Mouse (Mus musculus) forebrain, postnatal 0 days (tissue): ENCODE results near the gene Cpm. TPM values are rescaled to one million over a fixed set of nuclear protein-coding genes. Genes with fewer than 3 reads are reported as not detected.

Source experiments
- ATAC-seq: fragments of 200-750 bp; cut with Nextera tagmentation; 2 replicates; pipeline ENCODE4 v1.8.0; 2017; ENCODE audit warnings: mild to moderate bottlenecking, moderate library complexity
- DNase-seq: peaks from one replicate; pipeline ENCODE4 v3.0.0-alpha.2; 2015
- H3K27ac ChIP-seq: fragments of 300-500 bp; sonication (generic); 2 replicates; pipeline ENCODE4 v1.5.1; 2014; ENCODE audit warnings: low read depth, mild to moderate bottlenecking, antibody characterized with exemption, low read length, moderate library complexity, mixed read lengths
- H3K27me3 ChIP-seq: fragments of 300-500 bp; sonication (generic); 2 replicates; pipeline ENCODE4 v1.6.1; 2014; ENCODE audit warnings: mild to moderate bottlenecking, low read length, mixed read lengths; ENCODE audit not compliant: insufficient read depth
- H3K36me3 ChIP-seq: fragments of 300-500 bp; sonication (generic); 2 replicates; pipeline ENCODE4 v1.6.1; 2014; ENCODE audit warnings: mild to moderate bottlenecking, moderate library complexity; ENCODE audit not compliant: insufficient read depth
- H3K4me1 ChIP-seq: fragments of 300-500 bp; sonication (generic); 2 replicates; pipeline ENCODE4 v1.6.1; 2014; ENCODE audit warnings: antibody characterized with exemption; ENCODE audit not compliant: insufficient read depth
- H3K4me2 ChIP-seq: fragments of 300-500 bp; sonication (generic); 2 replicates; pipeline ENCODE4 v1.6.1; 2014; ENCODE audit warnings: low read depth, mild to moderate bottlenecking, moderate library complexity
- H3K4me3 ChIP-seq: fragments of 300-500 bp; sonication (generic); 2 replicates; pipeline ENCODE4 v1.5.1; 2014; ENCODE audit warnings: low read depth, low read length, mixed read lengths
- H3K9ac ChIP-seq: fragments of 300-500 bp; sonication (generic); 2 replicates; pipeline ENCODE4 v1.6.1; 2014; ENCODE audit warnings: mild to moderate bottlenecking
- H3K9me3 ChIP-seq: fragments of 300-500 bp; sonication (generic); 2 replicates; pipeline ENCODE4 v1.6.1; 2016; ENCODE audit warnings: low read length
- CTCF ChIP-seq: sonication (generic); IDR thresholded peaks from 2 replicates; pipeline ENCODE4 v1.5.1; 2016; ENCODE audit warnings: antibody characterized with exemption, control low read depth, low read depth
- WGBS: fragments of 180-500 bp; shearing (Covaris S2); extraction: QIAGEN DNeasy Blood & Tissue Kit; methylation state at CpG from one replicate; pipeline ENCODE4 v1.1.7; 2014; 5-methylcytosine and 5-hydroxymethylcytosine counted together
- polyA plus RNA-seq: library from polyadenylated mRNA; unstranded; fragments of >200 nt; fragmentation: Nextera tagmentation; extraction: Ambion mirVana; gene quantifications from 2 replicates; pipeline ENCODE4 v1.2.1, GENCODE M21; 2015
- total RNA-seq: library from RNA; depleted of rRNA; stranded (reverse); fragments of >200 nt; gene quantifications from 2 replicates; pipeline ENCODE4 v1.2.3, GENCODE M21; 2014

Cpm gene
- total and polyA plus RNA-seq, 2 experiments from 2014 or later = 3.4 to 7.5 TPM

GRCm38 (mm10) chr10:117666947-117667630 is 37.8 kb downstream of the Cpm start:
- H3K27me3 ChIP-seq = no peaks in the 10 kb centered on the region
- no peaks in the 10 kb centered on the region for H3K4me1 ChIP-seq
- 93% methylated on average over 9 of the region's 9 CpGs for WGBS
- no peak overlapping the region for H3K4me3 ChIP-seq
- no peak for TF ChIP-seq CTCF
- no peak overlapping the region for H3K4me2 ChIP-seq
- no peak overlapping the region for H3K27ac ChIP-seq
- no peak overlapping the region for H3K9ac ChIP-seq
- DNase-seq (no peak), ATAC-seq (no peak)
- H3K9me3 ChIP-seq = no peaks in the 10 kb centered on the region
- no peaks in the 10 kb centered on the region for H3K36me3 ChIP-seq

- 94% methylated on average over 28 of the region's 28 CpGs for whole genome bisulfite sequencing
- no peak for TF ChIP-seq CTCF
- H3K36me3 ChIP-seq = no peaks in the 10 kb centered on the region
- no peak overlapping the region for H3K9ac ChIP-seq
- no peaks in the 10 kb centered on the region for H3K9me3 ChIP-seq
- no peaks in the 10 kb centered on the region for H3K4me1 ChIP-seq
- H3K4me3 ChIP-seq = no peak overlapping the region
- no peak overlapping the region for H3K4me2 ChIP-seq
- no peaks in the 10 kb centered on the region for H3K27me3 ChIP-seq
- ATAC-seq (no peak), DNase-seq (no peak)
- H3K27ac ChIP-seq = no peak overlapping the region
Measured at GRCm38 (mm10) chr10:117667663-117668507, 38.6 kb downstream of the Cpm start.

- Histone ChIP-seq H3K27me3 (no peaks in the 10 kb centered on the region), H3K9me3 (no peaks in the 10 kb centered on the region), H3K27ac (no peak overlapping the region), H3K4me3 (no peak overlapping the region), H3K4me2 (no peak overlapping the region), H3K9ac (no peak overlapping the region), H3K36me3 (no peaks in the 10 kb centered on the region), H3K4me1 (no peaks in the 10 kb centered on the region)
- ATAC-seq = no peak
- DNase-seq = no peak
- no peak for TF ChIP-seq CTCF
- 92% methylated on average over 10 of the region's 10 CpGs for WGBS
Measured at GRCm38 (mm10) chr10:117668546-117669300, 39.4 kb downstream of the Cpm start.

GRCm38 (mm10) chr10:117669449-117670090 is 40.3 kb downstream of the Cpm start:
- no peak overlapping the region for H3K9ac ChIP-seq
- no peak overlapping the region for H3K27ac ChIP-seq
- no peaks in the 10 kb centered on the region for H3K36me3 ChIP-seq
- ATAC-seq (no peak), DNase-seq (no peak)
- H3K4me3 ChIP-seq = no peak overlapping the region
- WGBS = 62% methylated on average over 10 of the region's 10 CpGs
- no peak for TF ChIP-seq CTCF
- H3K4me1 ChIP-seq = no peaks in the 10 kb centered on the region
- H3K27me3 ChIP-seq = no peaks in the 10 kb centered on the region
- H3K9me3 ChIP-seq = no peaks in the 10 kb centered on the region
- no peak overlapping the region for H3K4me2 ChIP-seq

GRCm38 (mm10) chr10:117670092-117670491 is 40.8 kb downstream of the Cpm start:
- H3K9ac ChIP-seq = no peak overlapping the region
- no peak overlapping the region for H3K4me3 ChIP-seq
- ATAC-seq = no peak
- H3K27ac ChIP-seq = no peak overlapping the region
- no peak overlapping the region for H3K4me2 ChIP-seq
- no peaks in the 10 kb centered on the region for H3K9me3 ChIP-seq
- no peaks in the 10 kb centered on the region for H3K36me3 ChIP-seq
- 72% methylated on average over 3 of the region's 3 CpGs for WGBS
- no peaks in the 10 kb centered on the region for H3K27me3 ChIP-seq
- H3K4me1 ChIP-seq = no peaks in the 10 kb centered on the region
- no peak for DNase-seq
- TF ChIP-seq CTCF = no peak

GRCm38 (mm10) chr10:117670791-117671190 is 41.5 kb downstream of the Cpm start:
- H3K9ac ChIP-seq = no peak overlapping the region
- no peak for TF ChIP-seq CTCF
- no peak overlapping the region for H3K4me3 ChIP-seq
- H3K4me2 ChIP-seq = no peak overlapping the region
- H3K27ac ChIP-seq = no peak overlapping the region
- H3K4me1 ChIP-seq = peaks cover under 1% of the 10 kb centered on the region; the same call in 1 of the 2 replicates
- no peaks in the 10 kb centered on the region for H3K27me3 ChIP-seq
- 87% methylated on average over 5 of the region's 5 CpGs for WGBS
- no peaks in the 10 kb centered on the region for H3K9me3 ChIP-seq
- no peak for ATAC-seq
- DNase-seq = no peak
- H3K36me3 ChIP-seq = no peaks in the 10 kb centered on the region
